ENCODE assay signal across 11 mouse cellular contexts in the genomic region with DNA sequence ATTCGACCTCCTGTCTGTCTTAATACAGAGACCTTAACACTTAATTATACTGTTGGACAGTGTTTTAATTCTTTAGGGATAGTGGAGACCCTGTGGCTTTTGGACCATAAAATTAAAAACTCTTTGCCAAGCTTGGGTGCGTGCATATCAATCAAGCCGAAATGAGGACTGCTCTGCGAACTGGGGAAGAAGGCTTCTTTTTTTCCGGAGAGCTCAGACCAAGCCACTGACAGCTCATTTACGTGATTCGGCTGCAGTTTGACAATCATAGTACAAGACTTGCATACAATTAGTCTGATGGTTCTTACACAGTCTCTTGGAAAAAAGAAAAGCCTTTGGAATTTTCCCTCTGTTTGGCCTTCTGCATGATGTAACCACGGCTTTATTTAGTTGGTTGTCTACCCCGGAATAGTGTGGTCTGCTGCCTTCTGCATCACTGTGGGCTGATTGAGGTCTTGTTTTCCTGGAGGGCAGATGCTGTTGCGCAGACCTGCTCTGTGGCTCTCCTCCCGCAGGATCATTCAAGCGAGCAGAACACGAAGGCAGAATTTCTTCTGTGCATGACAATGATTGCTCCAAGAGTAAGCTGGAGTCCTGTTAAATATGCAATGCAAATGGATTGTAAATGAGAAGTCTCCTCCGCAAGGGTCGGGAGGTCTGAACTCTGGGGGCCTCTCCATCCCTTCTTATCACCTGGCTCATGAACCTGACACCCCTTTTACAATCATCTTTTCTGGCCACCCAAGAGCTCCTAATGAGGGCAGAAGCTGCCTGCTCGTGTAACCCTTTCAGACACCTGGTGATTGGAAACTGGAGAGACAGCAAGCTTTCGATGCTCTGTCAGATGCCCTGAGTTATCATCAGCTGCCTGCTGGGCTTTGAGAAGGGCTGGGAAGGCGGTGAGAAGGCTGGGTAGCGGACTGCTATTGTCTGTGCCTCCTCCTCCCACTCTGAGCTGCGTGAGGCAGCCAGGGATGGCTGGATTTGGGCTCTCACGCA.
DNase-seq lines count a peak whose midpoint lies in the region; ATAC-seq and TF ChIP-seq lines count a peak whose summit lies in the region.
"Had no signal": no experiment of that assay in that cellular context is flagged by ENCODE, and none has a peak within 500 bp of the region (broad histone marks: within the 10 kb centered on the region; RNA-seq: fewer than 3 reads in every experiment).

No protein-coding gene starts in this region.

- WGBS in neural tube, embryonic 11.5 days = 14% methylated on average over 21 of the region's 21 CpGs
- WGBS in forebrain, embryonic 10.5 days = 15% methylated on average over 21 of the region's 21 CpGs
- WGBS in hindbrain, postnatal 0 days = 13% methylated on average over 21 of the region's 21 CpGs
- WGBS in intestine, embryonic 15.5 days = 22% methylated on average over 21 of the region's 21 CpGs

- H3K27ac ChIP-seq in neural tube, embryonic 11.5 days (ENCODE audit: low read depth, low read length) = no peak overlapping the region
- peak overlapping the region; percentile 75 for H3K27ac ChIP-seq in forebrain, embryonic 10.5 days
- peak overlapping the region; percentile 72 for H3K27ac ChIP-seq in hindbrain, postnatal 0 days
- H3K27ac ChIP-seq in intestine, embryonic 15.5 days = no peak overlapping the region

- peak; percentile 64 for ATAC-seq in neural tube, embryonic 11.5 days (ENCODE audit: insufficient read depth, low FRiP score, low TSS enrichment)
- ATAC-seq in hindbrain, postnatal 0 days = peak; percentile 62
- no peak for ATAC-seq in intestine, embryonic 15.5 days
- no peak for ATAC-seq in activated CD4-positive, CD25-positive, alpha-beta regulatory T cell, adult 4 months

- H3K4me1 ChIP-seq in neural tube, embryonic 11.5 days (ENCODE audit: control insufficient read depth, insufficient read depth, low read length) = peaks cover 7% of the 10 kb centered on the region; the same call in 1 of the 2 replicates
- H3K4me1 ChIP-seq in forebrain, embryonic 10.5 days = peaks cover 27% of the 10 kb centered on the region
- peaks cover 8% of the 10 kb centered on the region for H3K4me1 ChIP-seq in hindbrain, postnatal 0 days (ENCODE audit: insufficient read depth, low read length)
- H3K4me1 ChIP-seq in intestine, embryonic 15.5 days (replicated peaks) = no peaks in the 10 kb centered on the region

- H3K4me3 ChIP-seq in neural tube, embryonic 11.5 days (ENCODE audit: low read depth, low read length) = no peak overlapping the region
- peak overlapping the region; percentile 20 for H3K4me3 ChIP-seq in forebrain, embryonic 10.5 days
- no peak overlapping the region for H3K4me3 ChIP-seq in hindbrain, postnatal 0 days (ENCODE audit: low read length)
- no peak overlapping the region for H3K4me3 ChIP-seq in intestine, embryonic 15.5 days (replicated peaks)

- peak overlapping the region; percentile 28 for H3K4me2 ChIP-seq in neural tube, embryonic 11.5 days (ENCODE audit: low read depth)
- peak overlapping the region; percentile 14 for H3K4me2 ChIP-seq in hindbrain, postnatal 0 days (ENCODE audit: low read depth, low read length)
- H3K4me2 ChIP-seq in intestine, embryonic 15.5 days (replicated peaks) = no peak overlapping the region
- H3K4me2 ChIP-seq: lung, embryonic 14.5 days had no signal

- no peaks in the 10 kb centered on the region for H3K27me3 ChIP-seq in neural tube, embryonic 11.5 days (ENCODE audit: control insufficient read depth, insufficient read depth, low read length)
- peaks cover 9% of the 10 kb centered on the region for H3K27me3 ChIP-seq in forebrain, embryonic 10.5 days (ENCODE audit: poor library complexity, severe bottlenecking)
- no peaks in the 10 kb centered on the region for H3K27me3 ChIP-seq in hindbrain, postnatal 0 days (ENCODE audit: insufficient read depth, low read length)
- no peaks in the 10 kb centered on the region for H3K27me3 ChIP-seq in intestine, embryonic 15.5 days (replicated peaks)

- TF ChIP-seq CTCF in hindbrain, postnatal 0 days (IDR thresholded peaks at IDR 0.05; ENCODE audit: low read depth) = no peak

- no peaks in the 10 kb centered on the region for H3K9me3 ChIP-seq in neural tube, embryonic 11.5 days (ENCODE audit: control insufficient read depth, low read length)
- peaks cover 8% of the 10 kb centered on the region; the same call in 1 of the 2 replicates for H3K9me3 ChIP-seq in forebrain, embryonic 10.5 days
- H3K9me3 ChIP-seq in hindbrain, postnatal 0 days (ENCODE audit: low read length) = peaks cover 4% of the 10 kb centered on the region
- H3K9me3 ChIP-seq in intestine, embryonic 15.5 days = no peaks in the 10 kb centered on the region

- peak overlapping the region; percentile 37; the same call in 1 of the 2 replicates for H3K9ac ChIP-seq in neural tube, embryonic 11.5 days (ENCODE audit: low read length)
- peak overlapping the region; percentile 21; the same call in 1 of the 2 replicates for H3K9ac ChIP-seq in hindbrain, postnatal 0 days (replicated peaks; ENCODE audit: low read length)
- H3K9ac ChIP-seq in intestine, embryonic 15.5 days = no peak overlapping the region
- H3K9ac ChIP-seq: lung, embryonic 14.5 days had no signal

- DNase-seq in neural tube, embryonic 11.5 days (ENCODE audit: low spot score) = peak; percentile 53
- no peak for DNase-seq in neural tube, embryonic 10.5 days (ENCODE audit: extremely low spot score, low spot score)
- DNase-seq in forebrain, embryonic 10.5 days (ENCODE audit: extremely low spot score, low spot score) = peak; percentile 31
- DNase-seq in hindbrain, postnatal 0 days (ENCODE audit: low spot score) = peak; percentile 60
- DNase-seq in retina, postnatal 1 day = peak; percentile 87
- no peak for DNase-seq in kidney, adult 8-10 months
- DNase-seq: kidney, postnatal 14 days; lung, embryonic 14.5 days had no signal

- H3K36me3 ChIP-seq in neural tube, embryonic 11.5 days (ENCODE audit: control insufficient read depth, insufficient read depth, low read length) = no peaks in the 10 kb centered on the region
- no peaks in the 10 kb centered on the region for H3K36me3 ChIP-seq in forebrain, embryonic 10.5 days (replicated peaks)
- no peaks in the 10 kb centered on the region for H3K36me3 ChIP-seq in hindbrain, postnatal 0 days (ENCODE audit: insufficient read depth, low read length)
- no peaks in the 10 kb centered on the region for H3K36me3 ChIP-seq in intestine, embryonic 15.5 days
- H3K36me3 ChIP-seq: G1E had no signal

Comparison
In these comparisons a context has a peak if more than half of its experiments do, and no peak if none do; other contexts are left out.
1. DNase-seq: peak in neural tube, embryonic 11.5 days (single experiment), forebrain, embryonic 10.5 days (single experiment), hindbrain, postnatal 0 days (single experiment) and retina, postnatal 1 day (single experiment); none in neural tube, embryonic 10.5 days (single experiment) and kidney, adult 8-10 months (0 of 2).
2. ATAC-seq: peak in neural tube, embryonic 11.5 days (single experiment) and hindbrain, postnatal 0 days (single experiment); none in intestine, embryonic 15.5 days (single experiment) and activated CD4-positive, CD25-positive, alpha-beta regulatory T cell, adult 4 months (single experiment).
3. H3K27ac ChIP-seq: peak in forebrain, embryonic 10.5 days (single experiment) and hindbrain, postnatal 0 days (single experiment); none in neural tube, embryonic 11.5 days (single experiment) and intestine, embryonic 15.5 days (single experiment).